Mouse (Mus musculus) left cerebral cortex, adult 2 months (tissue): ENCODE data around the gene Vmn2r49. TPM values are rescaled to one million over a fixed set of nuclear protein-coding genes. Genes with fewer than 3 reads are reported as not detected.
"Not testable (repeated sequence)": the region's sequence is repeated elsewhere in the genome, so short reads cannot be mapped to it uniquely, and the experiment has no call there.

ENCODE experiments used
- DNase-seq, 2 experiments: peaks; one replicate each; pipeline ENCODE4 v3.0.0; 2021 to 2022; ENCODE audit warnings: low spot score in 2 of 2, mixed read lengths in 1 of 2; ENCODE audit errors: extremely low spot score in 1 of 2
- H3K27ac ChIP-seq: fragments of 200-600 bp; 2 replicates; pipeline ENCODE4 v1.8.1; 2022
- H3K4me3 ChIP-seq: fragments of 200-600 bp; 2 replicates; pipeline ENCODE4 v1.8.1; 2022
- intact Hi-C: fragments of 180-260 bp; cut with DNase I; formaldehyde crosslinking; loops from one replicate; pipeline ENCODE4 v1.15.1; 2025
- long read RNA-seq, 2 experiments: library from polyadenylated mRNA; stranded (forward); transcript quantifications; one replicate each; pipeline ENCODE4 v2.0.0; 2021; ENCODE audit warnings: borderline mapping rate in 2 of 2
- total RNA-seq, 2 experiments: library from RNA; stranded (reverse); gene quantifications; 2 replicates each; pipeline ENCODE4 v1.2.3; 2021

The Vmn2r49 gene
- not detected for total RNA-seq
- long read RNA-seq, experiment 1: 0 reads
- long read RNA-seq, experiment 2: 0 reads

- H3K4me3 ChIP-seq, H3K27ac ChIP-seq, DNase-seq, intact Hi-C loops: not testable (repeated sequence)
These were observed at the start of gene Vmn2r49 for GRCm38 (mm10) chr7:9992157-9992556. Vmn2r49 (minus strand) TSS chr7:9992257.

GRCm38 (mm10) chr7:9953485-9953884 is 38.6 kb downstream of the Vmn2r49 start, which contains the start of gene Vmn2r48:
Vmn2r48 (minus strand) TSS chr7:9953585.
- DNase-seq, intact Hi-C loops, H3K4me3 ChIP-seq, H3K27ac ChIP-seq: not testable (repeated sequence)

Other genes starting within 250 kb of the Vmn2r49 start
- not detected for gene Vmn2r46, start 221.7 kb downstream of the Vmn2r49 start, total RNA-seq
- not detected for gene Vmn2r47, start 150.9 kb downstream of the Vmn2r49 start, total RNA-seq
- gene Vmn2r48, start 38.7 kb downstream of the Vmn2r49 start, total RNA-seq: not detected
- gene Vmn2r50, start 61.0 kb upstream of the Vmn2r49 start, total RNA-seq: not detected
- not detected for gene Vmn2r51, start 113.5 kb upstream of the Vmn2r49 start, total RNA-seq
- not detected for gene Vmn2r52, start 184.3 kb upstream of the Vmn2r49 start, total RNA-seq